Mouse (Mus musculus) urinary bladder, postnatal 4 days (tissue): ENCODE measurements around the gene 1700001P01Rik.
"Not testable (repeated sequence)": the region's sequence is repeated elsewhere in the genome, so short reads cannot be mapped to it uniquely, and the experiment has no call there.

Experiments used
- DNase-seq, 2 experiments: peaks; one replicate each; pipeline ENCODE4 v3.0.0; 2021 to 2022; ENCODE audit warnings: low spot score in 2 of 2

1700001P01Rik gene

DNA sequence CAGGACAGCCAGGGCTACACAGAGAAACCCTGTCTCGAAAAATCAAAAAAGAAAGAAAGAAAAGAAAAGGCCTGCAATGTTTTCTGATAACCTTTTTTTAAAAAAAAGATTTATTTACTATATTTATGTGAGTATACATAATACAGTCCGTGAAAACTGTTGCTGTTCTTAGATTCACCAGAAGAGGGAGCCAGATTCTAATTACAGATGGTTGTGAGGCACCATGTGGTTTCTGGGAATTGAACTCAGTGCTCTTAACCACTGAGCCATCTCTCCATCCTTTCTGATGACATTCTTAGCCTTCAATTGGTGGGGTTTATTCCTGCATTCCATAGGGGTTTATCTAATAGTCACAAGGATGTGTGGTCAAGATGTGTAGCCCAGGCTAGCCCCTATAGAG, 17.4 kb upstream of the 1700001P01Rik start:
- DNase-seq = no peak

DNA sequence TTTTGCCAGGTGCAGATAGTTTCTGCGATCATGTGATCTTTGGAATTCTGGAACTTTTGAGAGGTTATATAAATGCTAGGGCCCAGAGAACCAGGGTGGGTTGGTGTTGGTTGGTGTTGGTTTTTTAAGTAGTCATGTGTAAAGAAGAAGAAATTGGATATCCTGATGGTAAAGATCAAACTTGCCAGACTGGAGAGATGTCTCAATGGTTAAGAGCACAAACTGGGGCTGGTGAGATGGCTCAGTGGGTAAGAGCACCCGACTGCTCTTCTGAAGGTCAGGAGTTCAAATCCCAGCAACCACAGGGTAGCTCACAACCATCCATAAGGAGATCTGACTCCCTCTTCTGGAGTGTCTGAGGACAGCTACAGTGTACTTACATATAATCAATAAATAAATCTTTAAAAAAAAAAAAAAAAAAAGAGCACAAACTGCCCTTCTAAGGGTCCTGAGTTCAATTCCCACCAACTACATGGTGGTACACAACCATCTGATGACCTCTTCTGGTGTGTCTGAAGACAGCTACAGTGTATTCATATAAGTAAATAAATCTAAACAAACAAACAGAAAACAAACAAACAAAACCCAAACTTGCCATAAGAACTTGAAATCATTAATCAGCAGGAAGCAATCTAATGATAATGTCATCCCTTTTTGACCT, 15.2 kb upstream of the 1700001P01Rik start:
- DNase-seq = not testable (repeated sequence)

- DNase-seq = no peak
These were observed 14.0 kb upstream of the 1700001P01Rik start for GRCm38 (mm10) chr11:97789727-97790126.

DNA sequence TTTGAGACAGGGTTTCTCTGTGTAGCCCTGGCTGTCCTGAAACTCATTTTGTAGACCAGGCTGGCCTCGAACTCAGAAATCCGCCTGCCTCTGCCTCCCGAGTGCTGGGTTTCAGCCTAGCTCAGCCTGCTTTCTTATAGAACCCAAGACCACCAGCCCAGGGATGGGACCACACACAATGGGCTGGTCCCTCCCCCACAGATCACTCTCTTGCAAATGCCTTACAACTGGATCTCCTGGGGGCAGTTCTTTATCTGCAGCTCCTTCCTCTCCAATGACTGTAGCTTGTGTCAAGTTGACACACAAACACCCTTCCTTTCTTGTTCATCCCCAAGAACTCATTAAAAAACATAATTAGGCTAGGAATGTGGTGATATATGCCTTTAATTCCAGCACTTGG, 12.2 kb upstream of the 1700001P01Rik start:
- DNase-seq = no peak

- no peak for DNase-seq
These were observed 6.8 kb upstream of the 1700001P01Rik start for GRCm38 (mm10) chr11:97782564-97782895.

- peak; percentile 98 to 100 for DNase-seq
These were observed 6.3 kb upstream of the 1700001P01Rik start, which contains the start of gene Rpl23 for GRCm38 (mm10) chr11:97781832-97782563. Gene Rpl23, minus strand, starts transcription at chr11:97782437.

GRCm38 (mm10) chr11:97781478-97781831, 5.7 kb upstream of the 1700001P01Rik start:
- DNase-seq = no peak

DNA sequence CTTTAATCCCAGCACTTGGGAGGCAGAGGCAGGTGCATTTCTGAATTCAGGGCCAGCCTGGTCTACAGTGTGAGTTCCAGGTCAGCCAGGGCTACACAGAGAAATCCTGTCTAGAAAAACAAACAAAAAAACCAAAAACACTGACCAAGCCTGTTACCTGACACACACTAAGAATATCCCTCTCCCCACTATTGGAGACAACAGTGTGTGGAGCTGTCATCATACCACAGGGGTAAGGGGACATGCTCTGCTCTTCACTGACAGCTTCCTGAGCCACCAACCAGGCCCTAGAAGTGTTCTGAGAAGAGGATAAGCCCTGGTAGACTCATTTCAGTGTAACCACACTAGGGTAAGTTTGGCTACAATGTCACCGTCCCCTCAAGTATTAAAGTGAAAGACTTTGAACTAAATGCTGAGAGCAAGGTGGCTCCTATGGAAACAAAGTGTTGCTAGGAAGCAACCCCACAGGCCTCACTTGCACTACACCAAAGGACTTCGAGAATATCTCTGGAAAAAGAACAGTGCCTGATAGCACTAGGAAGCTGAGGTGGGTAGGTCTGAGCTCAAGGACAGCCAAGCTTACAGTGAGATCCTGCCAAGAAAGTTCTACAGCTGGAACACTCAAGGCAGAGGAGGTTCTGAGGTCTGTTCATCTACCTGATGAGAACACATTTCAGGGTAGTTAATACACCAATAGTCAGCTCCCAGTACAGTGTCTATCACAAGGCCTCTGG, 4.4 kb upstream of the 1700001P01Rik start:
- no peak for DNase-seq

DNA sequence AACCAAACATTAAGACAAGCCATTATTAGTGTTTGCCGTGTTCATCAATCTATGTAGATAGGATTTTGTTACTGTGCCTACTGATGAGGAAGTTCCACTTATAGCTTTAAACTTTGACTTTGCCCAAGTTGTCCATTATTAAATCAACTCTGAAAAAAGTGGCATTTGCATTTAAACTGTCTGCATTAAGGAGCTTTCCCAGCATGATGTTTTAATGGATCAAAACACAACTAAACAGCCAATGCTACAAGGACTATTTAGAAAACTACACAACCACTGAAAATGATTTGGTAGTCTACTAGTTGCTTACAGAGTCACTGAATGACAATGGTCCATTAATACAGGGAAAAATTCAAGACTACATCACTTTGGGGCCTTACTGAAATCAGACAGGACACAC, 3.2 kb upstream of the 1700001P01Rik start:
- no peak for DNase-seq

DNA sequence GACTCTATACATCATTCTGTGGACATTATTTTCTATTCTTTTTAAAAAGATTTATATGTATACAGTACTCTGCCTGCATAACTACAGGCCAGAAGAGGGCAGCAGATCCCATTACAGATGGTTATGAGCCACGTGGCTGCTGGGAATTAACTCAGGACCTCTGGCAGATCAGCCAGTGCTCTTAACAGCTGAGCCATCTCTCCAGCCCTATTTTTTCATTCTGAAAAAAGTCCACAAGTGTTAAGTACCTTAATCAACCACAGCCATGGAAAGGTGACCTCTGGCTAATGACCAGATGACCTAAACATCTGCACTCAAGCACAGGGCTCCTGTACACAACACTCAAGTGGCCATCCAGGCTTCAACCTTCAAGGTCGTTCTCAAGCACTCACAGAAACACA, 1.4 kb upstream of the 1700001P01Rik start:
- no peak for DNase-seq

GRCm38 (mm10) chr11:97776497-97777128, 895 bp upstream of the 1700001P01Rik start:
- no peak for DNase-seq

GRCm38 (mm10) chr11:97775186-97775585, 532 bp downstream of the 1700001P01Rik start:
- DNase-seq = no peak

DNA sequence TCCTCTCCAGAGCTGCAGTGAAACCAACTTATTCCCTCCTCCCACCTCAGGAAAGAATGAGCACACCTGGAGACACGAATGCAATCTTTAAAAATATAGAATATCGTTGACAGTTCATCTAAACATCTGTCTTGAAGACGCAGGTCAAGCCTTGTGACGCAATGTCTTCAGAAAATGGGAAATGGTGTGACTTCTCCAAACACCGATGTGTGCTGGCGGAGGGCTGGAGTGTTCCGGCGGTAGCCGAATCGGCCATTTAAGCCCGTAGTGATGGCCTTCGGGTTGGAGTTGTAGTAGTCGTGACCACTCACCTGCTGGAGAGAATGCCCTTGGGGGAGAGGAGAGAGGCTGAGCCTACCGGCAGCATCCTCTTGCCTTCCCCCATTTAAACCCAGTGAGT, 4.3 kb downstream of the 1700001P01Rik start:
- DNase-seq = no peak

DNA sequence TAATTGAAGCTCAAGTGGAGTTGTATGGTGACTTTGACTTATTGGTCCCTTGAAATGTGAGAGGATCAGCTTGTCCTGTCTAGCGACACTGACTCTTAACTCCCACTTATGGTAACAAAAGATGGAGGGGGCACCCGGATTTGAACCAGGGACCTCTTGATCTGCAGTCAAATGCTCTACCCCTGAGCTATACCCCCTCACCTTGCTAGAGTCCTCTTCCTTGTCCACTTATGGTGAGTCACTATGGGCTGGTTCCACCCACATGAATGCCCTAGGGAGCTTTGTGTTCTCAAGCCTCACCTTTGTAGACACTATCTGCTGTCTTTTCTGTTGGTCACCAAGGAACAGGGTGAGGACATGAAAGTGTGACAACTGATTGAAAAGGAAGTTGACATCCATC, 6.0 kb downstream of the 1700001P01Rik start:
- peak in 1 of 2 experiments; percentile 28 for DNase-seq

- DNase-seq = peak; percentile 88 to 95
These were observed 9.4 kb downstream of the 1700001P01Rik start, which contains the start of gene Cwc25 for GRCm38 (mm10) chr11:97766154-97766881. Gene Cwc25, minus strand, starts transcription at chr11:97766556.

DNA sequence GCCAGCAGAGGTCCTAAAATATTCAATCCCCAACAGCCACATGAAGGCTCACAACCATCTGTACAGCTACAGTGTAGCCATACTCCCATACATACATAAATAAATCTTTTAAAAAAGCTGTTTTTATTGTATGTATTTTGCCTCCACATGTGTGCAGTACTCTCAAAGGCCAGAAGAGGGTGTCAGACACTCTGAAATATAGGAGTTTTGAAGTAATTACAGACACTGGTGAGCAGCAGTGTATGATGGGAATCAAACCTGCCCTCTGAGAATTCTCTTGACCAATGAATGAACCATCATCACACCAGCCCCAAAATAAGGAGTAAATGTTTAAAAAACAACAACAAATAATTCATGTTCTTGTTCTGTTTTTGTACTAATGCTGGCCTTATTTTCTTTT, 14.1 kb downstream of the 1700001P01Rik start:
- DNase-seq = no peak

GRCm38 (mm10) chr11:97758942-97759341, 16.8 kb downstream of the 1700001P01Rik start:
- DNase-seq = no peak

DNA sequence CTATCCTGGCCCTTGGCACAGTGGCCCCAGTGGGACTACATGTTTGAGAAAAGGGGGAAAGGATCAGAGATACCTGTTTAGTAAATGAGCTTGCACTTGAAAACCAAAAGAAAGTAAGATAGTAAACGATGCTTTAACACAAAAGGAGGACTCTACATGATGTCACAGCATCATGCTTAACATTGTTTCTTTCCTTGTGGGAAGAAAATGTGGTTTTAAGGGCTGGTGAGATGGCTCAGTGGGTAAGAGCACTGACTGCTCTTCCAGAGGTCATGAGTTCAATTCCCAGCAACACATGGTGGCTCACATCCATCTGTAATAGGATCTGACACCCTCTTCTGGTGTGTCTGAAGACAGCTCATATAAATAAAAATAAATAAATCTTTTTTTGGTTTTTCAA, 17.6 kb downstream of the 1700001P01Rik start:
- DNase-seq = no peak

DNA sequence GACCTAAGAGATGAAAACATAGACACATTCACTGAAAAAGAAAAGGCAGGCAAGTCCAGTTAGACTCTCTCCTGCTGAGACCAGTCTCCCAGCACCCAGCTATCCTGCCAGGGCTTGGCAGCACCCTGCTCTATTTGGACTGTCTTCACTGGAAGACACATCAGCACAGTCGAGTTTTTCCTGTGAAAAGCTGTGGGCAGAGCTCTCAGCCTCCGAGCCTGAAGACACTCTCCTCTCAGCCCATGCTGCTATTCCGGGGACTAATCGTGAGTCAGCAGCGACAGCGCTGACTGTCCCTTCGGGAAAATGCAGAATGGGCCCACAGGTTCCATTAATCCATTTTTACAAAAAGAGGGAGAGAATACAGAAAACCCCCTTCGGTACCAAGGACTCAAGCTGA, 22.4 kb downstream of the 1700001P01Rik start:
- no peak for DNase-seq

DNA sequence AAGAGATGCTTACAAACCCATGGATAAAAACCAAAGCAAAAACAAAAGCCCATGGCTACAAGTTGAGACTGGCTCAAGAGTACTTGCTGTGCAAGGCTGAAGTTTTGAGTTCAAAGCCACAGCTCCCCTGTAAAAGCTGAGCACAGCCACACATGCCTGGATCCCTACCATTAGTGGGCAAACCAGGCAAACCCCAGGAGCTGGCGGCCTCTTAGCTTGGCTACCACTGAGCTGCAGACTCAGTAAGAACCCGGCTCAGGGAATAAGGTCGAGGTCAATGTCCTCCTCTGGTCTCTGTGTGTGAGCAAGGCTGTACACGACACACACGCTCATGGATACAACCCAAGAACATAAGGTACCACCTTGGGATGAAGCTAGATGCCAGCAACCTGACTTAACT, 27.2 kb downstream of the 1700001P01Rik start:
- no peak for DNase-seq

GRCm38 (mm10) chr11:97747773-97748172, 27.9 kb downstream of the 1700001P01Rik start:
- no peak for DNase-seq

DNA sequence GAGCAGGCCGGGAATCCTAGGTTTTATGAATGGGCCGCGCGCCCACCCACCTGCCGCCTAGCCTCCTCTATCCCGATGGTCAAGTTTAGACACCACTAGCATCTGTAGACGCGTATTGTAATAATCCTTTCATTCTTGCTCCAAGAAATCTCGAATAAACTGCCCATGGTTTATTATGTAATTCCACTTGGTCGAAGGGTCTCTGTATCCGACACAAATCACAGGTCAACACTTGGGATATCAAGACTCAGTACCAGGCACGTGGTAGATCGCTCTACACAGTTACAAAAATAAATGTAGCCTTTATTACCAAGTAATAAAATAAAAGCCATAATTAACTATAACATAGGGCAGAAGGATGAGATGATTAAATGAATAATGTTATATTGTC, 30.4 kb downstream of the 1700001P01Rik start:
- DNase-seq = no peak
